Mouse (Mus musculus) MEL (cell line): Measurements from ENCODE around the gene Arhgap24. TPM values are rescaled to one million over a fixed set of nuclear protein-coding genes. Genes with fewer than 3 reads are reported as not detected.

Experiments used
- DNase-seq: peaks from one replicate; pipeline ENCODE4 v3.0.0; 2011; ENCODE audit warnings: low read depth, low spot score
- H3K27ac ChIP-seq: 2 replicates; pipeline ENCODE4 v1.5.1; 2012; ENCODE audit warnings: low read depth, mild to moderate bottlenecking, control low read depth, low read length, moderate library complexity; ENCODE audit not compliant: control insufficient read depth
- H3K27me3 ChIP-seq, 2 experiments: fragments of 150-350 bp in 1 of 2; sonication (generic) in 1 of 2; 2 replicates each; pipeline ENCODE4 v1.6.1; 2012; ENCODE audit warnings: low read length in 2 of 2, mild to moderate bottlenecking in 2 of 2, improper control_type of control experiment in 1 of 2, moderate library complexity in 1 of 2; ENCODE audit not compliant: insufficient read depth in 2 of 2, control insufficient read depth in 1 of 2
- H3K36me3 ChIP-seq, 2 experiments: 2 replicates each; pipeline ENCODE4 v1.6.1; 2012 to 2014; ENCODE audit warnings: low read length in 2 of 2, improper control_type of control experiment in 1 of 2, inconsistent platforms in 1 of 2, mild to moderate bottlenecking in 1 of 2; ENCODE audit not compliant: insufficient read depth in 2 of 2, control insufficient read depth in 1 of 2
- H3K4me1 ChIP-seq, 2 experiments: fragments of 150-350 bp in 1 of 2; sonication (generic) in 1 of 2; 2 replicates each; pipeline ENCODE4 v1.6.1; 2012; ENCODE audit warnings: low read length in 2 of 2, improper control_type of control experiment in 1 of 2, mild to moderate bottlenecking in 1 of 2; ENCODE audit not compliant: insufficient read depth in 2 of 2, control insufficient read depth in 1 of 2
- H3K4me3 ChIP-seq, 2 experiments: fragments of 150-350 bp in 1 of 2; sonication (generic) in 1 of 2; 2 replicates each; pipeline ENCODE4 v1.5.1; 2012; ENCODE audit warnings: low read depth in 2 of 2, low read length in 2 of 2, mild to moderate bottlenecking in 2 of 2, moderate library complexity in 2 of 2, control low read depth in 1 of 2, improper control_type of control experiment in 1 of 2; ENCODE audit not compliant: control insufficient read depth in 1 of 2, insufficient read depth in 1 of 2
- H3K79me2 ChIP-seq: 2 replicates; pipeline ENCODE4 v1.6.1; 2012; ENCODE audit warnings: mild to moderate bottlenecking, low read length, moderate library complexity; ENCODE audit not compliant: control insufficient read depth, poor library complexity, insufficient read depth
- H3K9ac ChIP-seq: 2 replicates; pipeline ENCODE4 v1.6.1; 2012; ENCODE audit warnings: low read depth, mild to moderate bottlenecking, control low read depth, low read length, moderate library complexity; ENCODE audit not compliant: control insufficient read depth, poor library complexity, severe bottlenecking
- H3K9me3 ChIP-seq: fragments of 150-350 bp; sonication (generic); replicated peaks from 2 replicates; pipeline ENCODE4 v1.6.1; 2012; ENCODE audit warnings: mild to moderate bottlenecking, low read length, improper control_type of control experiment, moderate library complexity; ENCODE audit not compliant: insufficient read depth
- BHLHE40 ChIP-seq: IDR thresholded peaks from 2 replicates; pipeline ENCODE4 v1.6.1; 2012; ENCODE audit warnings: low read depth, mild to moderate bottlenecking, inconsistent platforms, low read length, improper control_type of control experiment, borderline replicate concordance
- E2F4 ChIP-seq: IDR thresholded peaks from 2 replicates; pipeline ENCODE4 v1.6.1; 2011; ENCODE audit warnings: low read depth, low read length, improper control_type of control experiment, borderline replicate concordance
- ELF1 ChIP-seq: IDR thresholded peaks from 2 replicates; pipeline ENCODE4 v1.6.1; 2014; ENCODE audit warnings: low read depth, mild to moderate bottlenecking, inconsistent platforms, low read length, improper control_type of control experiment, moderate library complexity
- EP300 ChIP-seq, 2 experiments: IDR thresholded peaks; 2 replicates each; pipeline ENCODE4 v1.6.1; 2011; ENCODE audit warnings: improper control_type of control experiment in 2 of 2, low read length in 2 of 2, low read depth in 1 of 2, mild to moderate bottlenecking in 1 of 2
- GABPA ChIP-seq: IDR thresholded peaks from 2 replicates; pipeline ENCODE4 v1.6.1; 2012; ENCODE audit warnings: low read depth, mild to moderate bottlenecking, inconsistent platforms, low read length, improper control_type of control experiment, moderate library complexity
- HCFC1 ChIP-seq: IDR thresholded peaks from 2 replicates; pipeline ENCODE4 v1.6.1; 2012; ENCODE audit warnings: low read depth, mild to moderate bottlenecking, inconsistent platforms, low read length, improper control_type of control experiment, moderate library complexity
- KAT2A ChIP-seq: conservative IDR thresholded peaks from 2 replicates; pipeline ENCODE4 v1.6.1; 2012; ENCODE audit warnings: low read depth, low read length, improper control_type of control experiment, inconsistent platforms
- MAFK ChIP-seq: IDR thresholded peaks from 2 replicates; pipeline ENCODE4 v1.6.1; 2011; ENCODE audit warnings: low read depth, mild to moderate bottlenecking, low read length, improper control_type of control experiment, borderline replicate concordance
- MEF2A ChIP-seq: IDR thresholded peaks from 2 replicates; pipeline ENCODE4 v1.6.1; 2014; ENCODE audit warnings: low read depth, mild to moderate bottlenecking, inconsistent platforms, low read length, improper control_type of control experiment; ENCODE audit not compliant: poor library complexity, insufficient replicate concordance, severe bottlenecking; ENCODE audit errors: extremely low read depth
- NELFE ChIP-seq: IDR thresholded peaks from 2 replicates; pipeline ENCODE4 v1.6.1; 2011; ENCODE audit warnings: low read depth, low read length, improper control_type of control experiment
- POLR2A ChIP-seq, 2 experiments: IDR thresholded peaks; 2 replicates each; pipeline ENCODE4 v1.6.1; 2011 to 2012; ENCODE audit warnings: low read length in 2 of 2, mild to moderate bottlenecking in 2 of 2, control low read depth in 1 of 2, improper control_type of control experiment in 1 of 2, low read depth in 1 of 2, moderate library complexity in 1 of 2; ENCODE audit not compliant: control insufficient read depth in 1 of 2, insufficient read depth in 1 of 2, poor library complexity in 1 of 2
- POLR2AphosphoS5 ChIP-seq: IDR thresholded peaks from 2 replicates; pipeline ENCODE4 v1.6.1; 2012; ENCODE audit warnings: low read depth, borderline replicate concordance, mild to moderate bottlenecking, inconsistent platforms, low read length, moderate library complexity, mixed read lengths
- SMC3 ChIP-seq: IDR thresholded peaks from 2 replicates; pipeline ENCODE4 v1.6.1; 2011; ENCODE audit warnings: low read depth, low read length, improper control_type of control experiment
- TAL1 ChIP-seq: IDR thresholded peaks from 2 replicates; pipeline ENCODE4 v1.6.1; 2012; ENCODE audit warnings: mild to moderate bottlenecking, inconsistent platforms, low read length, moderate library complexity, mixed read lengths
- UBTF ChIP-seq: IDR thresholded peaks from 2 replicates; pipeline ENCODE4 v1.6.1; 2012; ENCODE audit warnings: low read depth, mild to moderate bottlenecking, inconsistent platforms, low read length, improper control_type of control experiment, moderate library complexity, borderline replicate concordance; ENCODE audit not compliant: insufficient read depth
- ZKSCAN1 ChIP-seq: IDR thresholded peaks from 2 replicates; pipeline ENCODE4 v1.6.1; 2012; ENCODE audit warnings: low read depth, mild to moderate bottlenecking, inconsistent platforms, low read length, improper control_type of control experiment, moderate library complexity
- ZMIZ1 ChIP-seq: IDR thresholded peaks from 2 replicates; pipeline ENCODE4 v1.6.1; 2012; ENCODE audit warnings: low read depth, mild to moderate bottlenecking, inconsistent platforms, low read length, improper control_type of control experiment, moderate library complexity
- polyA plus RNA-seq, 2 experiments: library from polyadenylated mRNA; stranded (reverse) in 1 of 2; unstranded in 1 of 2; fragments of >175 nt in 1 of 2; fragments of >200 nt in 1 of 2; gene quantifications; 2 replicates each; pipeline versions ENCODE4 v1.2.1 to v1.2.4; 2012; ENCODE audit warnings: low replicate concordance in 2 of 2, low read depth in 1 of 2; ENCODE audit not compliant: insufficient read length in 2 of 2, insufficient read depth in 1 of 2, missing spikeins in 1 of 2
- total RNA-seq: library from RNA; depleted of rRNA; stranded (reverse); fragments of 300-350 nt; gene quantifications from 2 replicates; pipeline ENCODE4 v1.2.3, GENCODE M21; 2012

Arhgap24 gene
- total and polyA plus RNA-seq, 3 experiments = not detected

GRCm38 (mm10) chr5:102947061-102947711 is 466.0 kb downstream of the Arhgap24 start:
- TF ChIP-seq MAFK (no peak), GABPA (no peak), UBTF (no peak), SMC3 (no peak), HCFC1 (no peak), E2F4 (no peak), NELFE (no peak), MEF2A (no peak), POLR2AphosphoS5 (no peak), ZMIZ1 (no peak), ELF1 (no peak), KAT2A (no peak), EP300 (IDR thresholded peaks at IDR 0.05; ENCODE audit: low read depth in 1 of 2, low read length in 2 of 2) (no peak), TAL1 (no peak), BHLHE40 (no peak), ZKSCAN1 (no peak), POLR2A (IDR thresholded peaks at IDR 0.05; ENCODE audit: control insufficient read depth in 1 of 2, insufficient read depth in 1 of 2, low read depth in 1 of 2, low read length in 2 of 2, poor library complexity in 1 of 2) (no peak)
- no peak overlapping the region for H3K4me3 ChIP-seq
- no peaks in the 10 kb centered on the region for H3K9me3 ChIP-seq

More at GRCm38 (mm10) chr5:102947061-102947711, 466.0 kb downstream of the Arhgap24 start:
- Histone ChIP-seq H3K36me3 (no peaks in the 10 kb centered on the region), H3K27ac (no peak overlapping the region), H3K4me1 (no peaks in the 10 kb centered on the region), H3K79me2 (no peaks in the 10 kb centered on the region), H3K9ac (no peak overlapping the region), H3K27me3 (no peaks in the 10 kb centered on the region)
- no peak for DNase-seq
